Mouse (Mus musculus) cerebellum, adult 2 months (tissue): ENCODE data around the gene Pfkfb3. TPM values are rescaled to one million over a fixed set of nuclear protein-coding genes. Genes with fewer than 3 reads are reported as not detected.
A peak's percentile ranks its signal among the peaks of the same experiment; 100 is the strongest.

Source experiments
- DNase-seq, 2 experiments: peaks; one replicate each; pipeline ENCODE4 v3.0.0; 2021
- H3K27ac ChIP-seq: fragments of 200-500 bp; 2 replicates; pipeline ENCODE4 v1.5.1; 2012; ENCODE audit warnings: low read length, control low read depth, inconsistent platforms; ENCODE audit not compliant: insufficient read depth
- H3K27me3 ChIP-seq: fragments of 200-500 bp; 2 replicates; pipeline ENCODE4 v1.6.1; 2012; ENCODE audit warnings: inconsistent platforms, mild to moderate bottlenecking, low read length, moderate library complexity; ENCODE audit not compliant: control insufficient read depth, insufficient read depth
- H3K4me1 ChIP-seq: fragments of 200-500 bp; 2 replicates; pipeline ENCODE4 v1.6.1; 2011; ENCODE audit warnings: low read length; ENCODE audit not compliant: control insufficient read depth, insufficient read depth
- H3K4me3 ChIP-seq: fragments of 200-500 bp; replicated peaks from 2 replicates; pipeline ENCODE3; 2011; ENCODE audit warnings: mild to moderate bottlenecking, low read depth, low read length, control low read depth; ENCODE audit not compliant: insufficient read depth
- CTCF ChIP-seq: fragments of 200-500 bp; IDR thresholded peaks from 2 replicates; pipeline ENCODE4 v1.5.1; 2011; ENCODE audit warnings: low read depth, mild to moderate bottlenecking, control low read depth, low read length, moderate library complexity, borderline replicate concordance; ENCODE audit not compliant: insufficient read depth
- POLR2A ChIP-seq: fragments of 200-500 bp; IDR thresholded peaks from 2 replicates; pipeline ENCODE4 v1.6.1; 2011; ENCODE audit warnings: low read length, control low read depth, borderline replicate concordance; ENCODE audit not compliant: insufficient read depth
- WGBS: fragments of 180-500 bp; shearing (Covaris S2); methylation state at CpG from one replicate; pipeline ENCODE4 v1.1.7; 2018; 5-methylcytosine and 5-hydroxymethylcytosine counted together
- polyA plus RNA-seq: library from polyadenylated mRNA; depleted of rRNA; stranded (reverse); fragments of >200 nt; gene quantifications from 2 replicates; pipeline ENCODE4 v1.2.3, GENCODE M21; 2012

Pfkfb3 gene
- polyA plus RNA-seq, 1 experiment = 38.2 TPM

- TF ChIP-seq CTCF (no peak), POLR2A (no peak)
- Histone ChIP-seq H3K27ac (no peak overlapping the region), H3K4me3 (no peak overlapping the region), H3K4me1 (no peaks in the 10 kb centered on the region), H3K27me3 (no peaks in the 10 kb centered on the region)
- WGBS = 59% methylated on average over 17 of the region's 17 CpGs
- no peak for DNase-seq
Measured at GRCm38 (mm10) chr2:11563256-11563655, 9.4 kb upstream of the Pfkfb3 start.

GRCm38 (mm10) chr2:11558654-11559053 is 4.8 kb upstream of the Pfkfb3 start:
- Histone ChIP-seq H3K4me3 (no peak overlapping the region), H3K4me1 (no peaks in the 10 kb centered on the region), H3K27me3 (no peaks in the 10 kb centered on the region), H3K27ac (no peak overlapping the region)
- DNase-seq = no peak
- TF ChIP-seq CTCF (no peak), POLR2A (no peak)
- WGBS = 83% methylated on average over 7 of the region's 7 CpGs

- H3K4me1 ChIP-seq = no peaks in the 10 kb centered on the region
- DNase-seq = no peak
- H3K27ac ChIP-seq = no peak overlapping the region
- no peaks in the 10 kb centered on the region for H3K27me3 ChIP-seq
- H3K4me3 ChIP-seq = no peak overlapping the region
- 60% methylated on average over 3 of the region's 3 CpGs for WGBS
- TF ChIP-seq POLR2A = no peak
Measured at GRCm38 (mm10) chr2:11557244-11557643, 3.4 kb upstream of the Pfkfb3 start.

DNA sequence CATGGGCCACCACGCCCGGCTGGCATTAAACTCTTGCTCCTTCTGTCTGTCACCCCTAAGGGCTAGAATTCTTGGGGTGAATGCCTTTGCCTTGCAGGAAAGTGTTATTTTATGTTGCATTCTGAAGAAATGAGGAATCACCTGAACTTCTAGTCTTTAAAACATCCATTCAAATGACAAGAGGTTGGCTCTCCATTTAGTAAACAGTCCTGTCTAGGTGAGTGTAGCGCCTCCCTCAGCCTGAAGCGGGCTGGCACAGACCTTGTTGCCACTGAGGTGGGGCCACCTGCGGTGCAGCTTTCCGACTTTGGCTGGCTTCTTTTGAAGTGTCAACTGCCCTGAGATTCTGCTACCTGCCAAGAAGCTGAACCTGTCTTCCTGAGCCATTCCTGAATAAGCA is 1.4 kb upstream of the Pfkfb3 start:
- Histone ChIP-seq H3K4me1 (no peaks in the 10 kb centered on the region), H3K4me3 (no peak overlapping the region), H3K27me3 (no peaks in the 10 kb centered on the region), H3K27ac (no peak overlapping the region)
- no peak for DNase-seq
- 53% methylated on average over 6 of the region's 6 CpGs for WGBS
- TF ChIP-seq CTCF (no peak), POLR2A (no peak)

DNA sequence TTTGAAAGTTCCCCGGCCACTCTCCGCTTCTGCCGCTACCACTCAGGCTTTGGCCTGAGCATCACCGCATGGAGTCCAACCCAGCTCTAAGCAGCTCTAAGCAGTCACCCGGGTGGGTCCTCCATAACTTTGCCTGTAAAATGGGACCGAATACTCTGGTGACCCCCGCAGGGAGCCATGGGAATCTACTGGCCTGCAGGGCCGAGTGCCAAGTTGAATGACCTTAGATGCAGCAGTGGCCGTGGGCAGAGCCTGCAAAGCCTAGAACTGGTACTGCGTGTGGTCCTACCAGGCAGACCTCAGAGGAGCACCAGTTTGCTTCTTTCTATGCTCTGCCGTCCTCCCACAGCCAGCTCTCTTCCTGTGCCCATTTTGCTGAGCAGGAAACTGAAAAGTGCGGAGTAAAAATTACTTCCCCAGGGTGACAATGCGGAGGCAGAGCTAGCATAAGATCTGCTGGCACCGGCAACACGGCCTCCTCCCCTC is 868 bp downstream of the Pfkfb3 start:
- H3K27me3 ChIP-seq = no peaks in the 10 kb centered on the region
- WGBS = 15% methylated on average over 15 of the region's 15 CpGs
- peak overlapping the region; percentile 78 for H3K4me3 ChIP-seq
- H3K4me1 ChIP-seq = no peaks in the 10 kb centered on the region
- peak in 1 of 2 experiments; percentile 25 for DNase-seq
- TF ChIP-seq CTCF (no peak), POLR2A (no peak)
- no peak overlapping the region for H3K27ac ChIP-seq

GRCm38 (mm10) chr2:11552297-11552821 is 1.5 kb downstream of the Pfkfb3 start:
- Histone ChIP-seq H3K4me3 (no peak overlapping the region), H3K4me1 (no peaks in the 10 kb centered on the region), H3K27ac (no peak overlapping the region), H3K27me3 (no peaks in the 10 kb centered on the region)
- DNase-seq = no peak
- 41% methylated on average over 9 of the region's 9 CpGs for WGBS
- no peak for TF ChIP-seq POLR2A
- no peak for TF ChIP-seq CTCF

GRCm38 (mm10) chr2:11551726-11552125 is 2.2 kb downstream of the Pfkfb3 start:
- no peaks in the 10 kb centered on the region for H3K4me1 ChIP-seq
- 26% methylated on average over 1 of the region's 1 CpGs for WGBS

GRCm38 (mm10) chr2:11548508-11548907 is 5.4 kb downstream of the Pfkfb3 start:
- Histone ChIP-seq H3K27ac (no peak overlapping the region), H3K4me3 (no peak overlapping the region), H3K27me3 (no peaks in the 10 kb centered on the region), H3K4me1 (no peaks in the 10 kb centered on the region)
- TF ChIP-seq POLR2A (no peak), CTCF (no peak)
- DNase-seq = no peak
- WGBS = 93% methylated on average over 10 of the region's 10 CpGs

More at GRCm38 (mm10) chr2:11551726-11552125, 2.2 kb downstream of the Pfkfb3 start:
- Histone ChIP-seq H3K27me3 (no peaks in the 10 kb centered on the region), H3K27ac (no peak overlapping the region), H3K4me3 (no peak overlapping the region)
- no peak for DNase-seq
- TF ChIP-seq POLR2A (no peak), CTCF (no peak)
